Mouse (Mus musculus) bone marrow, adult 2 months (tissue): ENCODE measurements around the gene Rad1.

Experiments
- CTCF ChIP-seq: fragments of 200-500 bp; IDR thresholded peaks from 2 replicates; pipeline ENCODE4 v1.5.1; 2011; ENCODE audit warnings: low read length, control low read depth; ENCODE audit not compliant: control insufficient read depth, insufficient read depth
- POLR2A ChIP-seq: fragments of 200-500 bp; IDR thresholded peaks from 2 replicates; pipeline ENCODE4 v1.6.1; 2011; ENCODE audit warnings: low read depth, mild to moderate bottlenecking, control low read depth, low read length, borderline replicate concordance; ENCODE audit not compliant: control insufficient read depth

GRCm38 (mm10) chr15:10506099-10506498 lies 20.3 kb downstream of the Rad1 start:
- TF ChIP-seq CTCF, result no peak
- no peak for TF ChIP-seq POLR2A
